Mouse (Mus musculus) mouse embryonic stem cell (cell line): ENCODE measurements at regions not wholly inside any gene's neighbourhood (a gene's known extent, or its start where the extent isn't known, plus 50 kb on each side); places are given as distances from the start of the nearest gene placed in this dataset.

Experiments used
- in situ Hi-C, 2 experiments: fragments of 300-500 bp; cut with MboI; formaldehyde crosslinking; loops; 1 replicate in 1 of 2; 3 replicates in 1 of 2; pipeline ENCODE4 v1.14.3; 2019 to 2020; ENCODE audit warnings: low sequenced_read_pairs in 2 of 2, low pct_unique_long_range_greater_than_20kb in 1 of 2, mixed read lengths in 1 of 2; ENCODE audit not compliant: unreplicated experiment in 1 of 2

- in situ Hi-C loops = no loop called here
Observed at GRCm38 (mm10) chr9:27453476-27453875, 56.9 kb downstream of the Spata19 start.

DNA sequence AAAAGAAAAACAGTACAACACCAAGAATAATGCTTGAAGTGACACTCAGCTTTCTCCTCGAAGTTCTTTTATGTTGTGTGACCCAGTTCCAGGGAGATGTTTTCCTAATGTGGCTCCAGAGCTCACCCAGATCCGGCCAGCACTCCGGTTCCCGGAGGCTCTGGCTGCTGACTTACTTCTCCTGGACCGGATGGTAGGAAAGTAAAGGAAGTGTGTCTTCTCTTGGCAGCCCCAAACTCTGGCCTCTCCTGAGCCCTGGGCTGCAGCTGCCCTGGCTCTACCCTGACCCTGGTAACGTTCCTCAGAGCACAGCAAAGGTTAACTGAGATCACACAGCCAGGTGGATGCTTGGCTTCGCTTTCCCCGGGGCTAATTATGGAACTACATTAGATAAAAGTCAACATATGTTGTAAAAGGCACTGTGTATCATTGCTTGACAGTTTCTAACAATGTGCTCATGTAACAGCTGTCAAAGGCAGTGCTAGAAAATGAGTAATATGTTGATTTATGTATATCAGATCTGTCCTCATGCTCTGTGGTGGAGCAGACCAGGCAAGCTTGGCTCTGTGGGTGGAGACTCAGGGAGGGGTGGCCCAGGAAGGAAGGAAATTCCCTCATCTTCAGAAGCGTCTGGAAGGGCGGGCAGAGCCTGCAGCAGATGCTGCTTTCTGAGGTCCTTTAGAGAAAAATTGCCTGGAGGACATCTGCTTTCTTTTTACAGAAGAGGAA lies 57.5 kb downstream of the Spata19 start:
- in situ Hi-C loops = no loop called here

- in situ Hi-C loops = no loop called here
Observed at GRCm38 (mm10) chr9:27458335-27459040, 61.9 kb downstream of the Spata19 start.

GRCm38 (mm10) chr9:27461029-27461428 lies 64.4 kb downstream of the Spata19 start:
- in situ Hi-C loops = no loop called here

- in situ Hi-C loops = no loop called here
Observed at GRCm38 (mm10) chr9:27464006-27464405, 67.4 kb downstream of the Spata19 start.

- in situ Hi-C loops = no loop called here
Observed at GRCm38 (mm10) chr9:27475468-27475867, 78.9 kb downstream of the Spata19 start.

DNA sequence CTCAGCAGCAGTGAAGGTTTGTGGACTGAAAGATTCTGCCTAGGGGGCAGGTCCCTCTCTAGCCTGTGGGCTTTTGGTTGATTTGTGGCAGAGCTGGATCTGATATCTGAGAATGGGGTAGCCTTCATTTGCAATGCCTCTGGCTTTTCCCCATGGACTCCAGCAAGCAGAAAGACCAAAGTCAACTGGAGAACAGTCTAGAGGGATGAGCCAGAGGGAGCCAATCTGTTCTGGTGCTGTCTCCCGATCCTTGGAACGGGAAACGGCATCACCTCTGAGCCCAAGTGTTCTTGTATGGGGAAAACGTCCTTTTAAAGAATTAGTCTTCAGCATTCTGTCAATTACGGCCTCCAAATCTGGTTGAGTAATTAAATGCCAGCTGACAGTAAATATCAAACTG lies 80.0 kb downstream of the Spata19 start:
- in situ Hi-C loops = no loop called here

- in situ Hi-C loops = no loop called here
Observed at GRCm38 (mm10) chr9:27477079-27477687, 80.6 kb downstream of the Spata19 start.

- in situ Hi-C loops = no loop called here
Observed at GRCm38 (mm10) chr9:27478346-27478745, 81.7 kb downstream of the Spata19 start.

DNA sequence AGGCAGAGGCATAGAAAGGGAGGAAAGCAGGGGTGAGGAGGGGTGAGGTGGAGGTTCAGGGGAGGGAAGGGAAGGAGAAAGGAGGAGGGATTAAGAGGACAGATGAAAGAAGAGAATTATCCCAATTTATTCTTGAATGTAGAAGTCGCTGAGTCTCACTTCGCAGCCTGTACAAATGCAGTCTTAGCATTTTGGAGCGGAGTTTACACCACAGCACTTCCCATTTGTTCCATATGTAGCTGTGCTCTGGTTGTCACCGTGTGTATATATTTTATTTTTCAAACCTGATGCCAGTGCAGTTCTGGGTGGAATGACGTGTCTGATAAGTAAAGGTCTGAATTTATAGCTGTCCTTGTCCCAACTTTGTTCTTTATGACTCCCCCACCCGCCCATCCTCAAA lies 105.2 kb downstream of the Spata19 start:
- in situ Hi-C loops = no loop called here

- in situ Hi-C loops = no loop called here
Observed at GRCm38 (mm10) chr9:27509157-27509556, 112.6 kb downstream of the Spata19 start.

- in situ Hi-C loops = no loop called here
Observed at GRCm38 (mm10) chr9:27509711-27510110, 113.1 kb downstream of the Spata19 start.

DNA sequence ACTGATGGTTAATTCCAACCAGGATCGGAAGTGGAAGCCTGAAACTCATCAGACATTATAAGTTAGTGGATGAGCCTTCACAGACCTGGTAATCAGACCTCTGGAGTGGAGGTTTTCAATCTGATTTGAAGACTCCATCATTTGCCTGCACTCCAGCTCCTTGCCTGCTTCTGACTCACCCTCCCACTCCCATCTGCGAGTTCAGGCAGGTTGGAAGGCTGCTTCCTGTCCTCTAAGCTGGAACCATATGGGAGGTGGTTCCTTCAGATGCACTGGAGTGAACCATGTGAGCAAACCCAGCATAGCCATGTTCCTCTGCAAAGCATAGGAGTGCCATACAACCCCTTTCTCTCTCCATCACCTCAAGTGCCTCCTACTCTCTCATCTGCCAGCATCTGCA lies 114.6 kb downstream of the Spata19 start:
- in situ Hi-C loops = no loop called here

DNA sequence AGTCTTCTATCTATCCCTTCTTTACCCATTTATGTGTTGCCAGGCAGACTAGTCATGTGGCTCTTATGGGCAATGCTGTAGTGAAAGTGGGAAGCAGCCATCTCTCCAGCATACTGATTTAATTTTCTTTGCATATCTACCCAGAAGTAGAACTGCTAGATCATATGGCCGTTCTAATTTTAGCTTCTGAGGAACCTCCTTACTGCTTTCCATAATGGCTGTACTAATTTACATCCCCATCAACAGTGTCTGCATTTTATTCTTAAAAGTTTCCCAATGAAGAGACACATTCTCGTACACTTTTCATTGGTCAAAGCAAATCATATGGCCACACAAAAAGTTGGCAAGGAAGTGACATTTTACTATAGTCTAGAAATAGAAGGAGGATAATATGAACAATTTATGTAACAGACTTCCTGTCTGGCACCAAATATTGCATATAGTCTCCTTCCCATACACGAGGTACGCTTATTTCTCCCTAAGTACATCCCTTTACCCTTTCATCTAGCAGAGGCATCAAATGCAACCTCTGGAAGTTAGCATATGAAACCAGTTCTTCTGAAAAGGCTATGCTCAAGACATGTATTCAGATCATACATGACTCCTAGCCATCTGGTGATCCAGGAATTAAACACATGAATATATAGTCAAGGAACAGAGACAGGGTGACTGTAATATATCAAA lies 119.0 kb downstream of the Spata19 start:
- in situ Hi-C loops = no loop called here

DNA sequence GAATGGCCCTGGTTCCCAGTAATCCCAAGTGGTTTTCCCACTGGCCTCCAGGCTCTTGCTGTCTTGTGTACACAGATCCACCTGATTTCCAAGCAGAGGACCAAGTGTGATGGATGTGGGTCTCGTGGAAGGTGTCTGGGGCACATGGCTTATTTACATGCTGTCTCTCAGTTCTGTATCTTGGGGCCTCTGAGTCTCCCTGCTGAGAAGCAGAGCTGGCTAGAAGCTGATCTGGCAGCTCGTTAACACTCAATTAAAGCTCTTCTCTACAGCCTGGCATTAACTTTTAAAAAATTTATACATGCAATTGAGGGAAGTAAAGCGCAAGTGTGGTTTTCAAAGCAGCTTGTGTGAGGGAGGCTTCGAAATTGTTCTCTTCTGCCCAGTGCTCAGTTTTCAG lies 121.4 kb downstream of the Spata19 start:
- in situ Hi-C loops = no loop called here

GRCm38 (mm10) chr9:27519711-27520110 lies 123.1 kb downstream of the Spata19 start:
- in situ Hi-C loops = no loop called here

DNA sequence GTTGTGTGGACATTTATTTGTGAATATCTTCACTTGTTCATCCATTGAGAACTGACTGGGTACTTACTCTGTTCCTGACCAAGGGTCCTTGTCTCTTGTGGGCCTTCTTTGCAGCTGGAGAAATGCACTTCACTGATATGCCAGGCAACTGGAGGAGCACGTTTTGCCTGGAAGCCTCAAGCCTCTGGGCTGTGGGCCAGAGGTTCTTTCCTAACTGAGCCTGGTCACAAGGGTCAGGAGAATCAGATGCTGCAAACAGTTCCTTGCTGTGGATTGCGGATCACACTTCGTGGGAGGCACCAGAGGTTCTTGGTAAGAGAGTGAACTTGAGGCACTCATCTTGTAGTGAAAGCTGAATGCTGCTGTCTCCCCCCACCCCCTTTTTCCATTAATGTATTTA lies 124.6 kb downstream of the Spata19 start:
- in situ Hi-C loops = no loop called here

DNA sequence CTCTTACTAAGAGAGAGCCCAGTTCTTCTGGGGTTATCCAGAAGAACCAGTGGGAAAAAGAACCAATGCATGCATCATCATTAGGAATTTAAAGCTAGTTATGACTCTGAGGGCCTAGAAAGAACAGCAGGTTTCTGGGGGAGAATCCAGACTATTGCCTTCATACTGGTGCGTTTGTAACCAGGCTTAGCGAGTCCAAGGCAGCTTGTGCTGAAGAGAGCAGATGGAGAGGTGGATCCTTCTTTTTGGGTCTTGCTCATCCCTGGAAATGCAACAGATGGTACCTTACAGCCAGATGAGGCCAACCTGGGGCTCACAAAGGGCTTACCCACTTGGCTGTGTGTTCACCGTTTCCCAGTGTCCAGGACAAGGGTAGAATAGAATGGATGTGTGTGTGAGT lies 130.1 kb downstream of the Spata19 start:
- in situ Hi-C loops = no loop called here

DNA sequence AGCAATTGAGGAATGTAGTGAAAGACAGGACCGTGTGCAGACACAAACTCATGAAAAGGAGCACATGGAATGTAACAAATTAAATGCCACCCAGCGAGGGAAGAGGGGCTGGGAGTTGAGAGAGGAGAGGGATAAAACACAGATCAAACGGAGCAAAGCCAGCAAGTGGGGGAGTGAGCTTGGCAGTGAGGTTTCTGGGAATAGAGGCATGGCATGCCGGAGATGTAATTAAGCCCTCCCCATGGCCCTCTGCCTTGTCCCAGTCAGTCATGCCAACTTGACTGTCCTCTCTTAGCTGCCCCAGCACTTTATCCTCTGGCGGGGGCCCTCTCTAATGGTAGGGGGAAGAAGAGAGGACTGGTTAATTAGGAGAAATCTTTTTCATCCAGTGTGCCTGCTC lies 141.9 kb downstream of the Spata19 start:
- in situ Hi-C loops = no loop called here
